Mouse (Mus musculus): ENCODE data around the gene Srrm3.

Srrm3 gene

GRCm38 (mm10) chr5:135905320-135906225 lies 98.9 kb downstream of the Srrm3 start:
- DNase-seq (ENCODE audit: low spot score), result no peak

GRCm38 (mm10) chr5:135906846-135907245 lies 100.2 kb downstream of the Srrm3 start:
- DNase-seq (ENCODE audit: low spot score), result no peak

DNA sequence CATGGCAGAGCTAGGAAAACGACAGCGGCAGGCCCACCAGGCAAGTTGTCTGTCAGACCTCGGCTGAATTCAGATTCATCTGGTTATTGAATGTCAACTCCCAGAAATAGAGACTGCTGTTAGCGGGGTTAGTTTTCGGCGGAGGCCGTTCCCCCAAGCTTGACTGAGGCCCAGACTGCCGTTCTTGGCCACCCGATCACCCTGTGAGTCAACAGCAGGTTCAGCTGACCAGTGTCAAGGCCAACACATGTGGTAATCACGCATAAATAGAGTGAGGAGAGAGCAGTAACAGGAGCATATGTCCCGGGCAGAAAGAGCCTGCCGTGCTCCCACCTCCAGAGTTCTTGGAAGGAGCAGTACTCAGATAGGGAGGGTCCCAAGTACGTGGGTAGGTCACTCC lies 100.6 kb downstream of the Srrm3 start:
- no peak for DNase-seq (ENCODE audit: low spot score)

GRCm38 (mm10) chr5:135908185-135908584 lies 101.5 kb downstream of the Srrm3 start:
- no peak for DNase-seq (ENCODE audit: low spot score)

DNA sequence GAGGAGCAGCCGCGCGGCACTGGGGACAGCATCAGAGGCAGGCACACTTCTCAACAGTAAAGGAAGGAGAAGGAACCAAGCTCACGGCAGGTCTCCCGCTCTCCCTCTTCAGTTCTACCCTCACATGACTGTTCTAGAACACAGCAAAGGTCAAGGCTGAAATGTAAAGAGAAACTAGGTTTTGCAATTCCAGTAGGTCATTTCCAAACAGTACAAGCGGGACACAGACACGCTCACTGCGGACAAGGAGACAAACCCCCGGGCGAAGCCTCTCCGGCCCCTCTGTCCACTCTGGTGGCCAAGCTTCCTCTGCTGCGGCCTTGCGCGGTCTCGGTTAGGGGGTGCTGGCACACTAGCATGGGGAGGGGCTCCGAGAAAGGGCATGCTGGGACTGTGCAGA lies 102.3 kb downstream of the Srrm3 start:
- DNase-seq (ENCODE audit: low spot score), result no peak

GRCm38 (mm10) chr5:135909646-135910045 lies 103.0 kb downstream of the Srrm3 start:
- no peak for DNase-seq (ENCODE audit: low spot score)

DNA sequence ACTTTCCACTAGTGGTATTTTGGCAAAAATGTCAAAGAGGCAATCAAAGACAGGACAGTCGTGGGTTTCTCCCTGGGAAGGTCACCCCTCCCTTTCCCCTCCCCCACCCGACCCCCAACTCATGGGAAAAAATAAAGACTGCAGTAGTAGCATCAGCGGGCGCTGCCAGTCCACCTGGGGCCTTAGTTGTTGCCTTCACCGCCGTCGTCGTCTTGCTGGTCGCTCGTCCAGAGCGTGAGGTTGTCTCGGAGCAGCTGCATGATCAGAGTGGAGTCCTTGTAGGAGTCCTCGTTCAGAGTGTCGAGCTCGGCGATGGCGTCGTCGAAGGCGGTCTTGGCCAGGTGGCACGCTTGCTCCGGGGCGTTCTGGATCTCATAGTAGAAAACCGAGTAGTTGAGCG lies 104.1 kb downstream of the Srrm3 start:
- no peak for DNase-seq (ENCODE audit: low spot score)

DNA sequence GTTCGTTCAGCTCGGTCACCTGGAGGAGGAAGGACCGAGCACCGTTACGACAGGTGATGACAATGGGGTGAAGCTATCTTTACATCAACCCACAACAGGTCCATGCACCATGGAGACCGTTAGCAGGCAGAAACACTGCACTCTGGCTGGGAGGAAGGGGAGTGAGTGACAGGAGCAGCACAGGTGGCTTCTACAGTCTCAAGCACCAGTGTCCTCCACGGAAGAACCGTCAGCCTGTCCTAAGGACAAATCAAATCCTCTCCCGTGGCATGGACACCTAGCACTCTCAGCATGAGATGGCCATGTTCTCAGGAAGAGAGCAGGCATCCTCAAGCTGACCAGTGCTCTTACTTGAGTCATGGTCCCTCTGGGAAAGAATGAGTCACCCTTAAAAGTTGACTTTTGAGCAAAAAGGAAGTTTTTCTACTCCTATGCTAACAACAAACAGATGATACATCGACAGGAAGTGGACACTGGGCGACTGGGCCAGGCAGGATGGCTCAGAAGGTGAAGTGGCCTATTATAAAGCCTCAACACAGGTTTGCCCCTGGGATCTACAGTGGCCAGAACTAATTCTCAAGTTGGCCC lies 105.0 kb downstream of the Srrm3 start:
- no peak for DNase-seq (ENCODE audit: low spot score)

- DNase-seq (ENCODE audit: low spot score), result no peak
Observed at GRCm38 (mm10) chr5:135913201-135913600, 106.5 kb downstream of the Srrm3 start.

DNA sequence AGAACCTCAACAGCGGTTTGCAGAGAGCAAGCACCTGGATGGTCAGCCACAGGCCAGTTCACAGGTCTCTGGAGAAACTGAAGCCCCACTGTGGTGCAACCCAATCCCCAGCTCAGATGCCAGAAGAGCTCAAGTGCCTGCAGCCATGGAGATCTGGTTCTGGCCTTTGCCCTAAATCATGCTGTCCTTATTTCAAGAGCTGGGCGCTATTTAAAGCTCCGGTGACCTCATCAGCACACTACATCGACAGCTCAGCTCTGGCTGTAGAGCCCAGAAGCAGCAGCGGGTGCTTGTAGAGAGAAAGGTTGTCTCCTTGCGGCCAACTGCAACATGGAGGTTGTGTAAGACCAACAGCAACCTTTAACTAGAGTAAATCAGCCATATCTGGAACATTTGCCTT lies 107.5 kb downstream of the Srrm3 start:
- DNase-seq (ENCODE audit: low spot score), result no peak

DNA sequence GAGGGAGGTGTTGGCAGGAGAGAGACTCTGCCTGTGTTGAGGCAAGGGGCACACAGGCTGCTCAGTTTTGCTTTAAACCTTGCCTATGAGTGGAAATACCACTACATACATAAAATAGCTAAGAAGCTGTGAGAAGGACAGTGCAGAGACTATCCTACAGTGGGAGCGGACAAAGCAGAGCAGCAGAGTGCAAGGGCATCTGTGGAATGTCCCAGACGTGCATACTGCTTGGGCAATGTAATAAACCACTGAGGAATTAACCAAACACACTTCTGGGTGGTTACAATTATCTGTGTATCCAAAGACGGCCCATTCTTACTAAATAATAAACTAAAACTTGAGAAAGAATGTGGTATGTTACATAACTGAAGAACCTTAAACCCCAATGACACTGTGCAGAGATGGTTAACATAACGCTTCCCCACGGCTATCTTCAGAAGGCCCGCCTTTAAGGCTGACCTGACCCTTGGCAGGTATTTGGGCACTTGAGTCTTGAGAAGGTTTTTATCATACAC lies 109.4 kb downstream of the Srrm3 start:
- DNase-seq (ENCODE audit: low spot score), result no peak

GRCm38 (mm10) chr5:135916601-135917000 lies 109.9 kb downstream of the Srrm3 start:
- no peak for DNase-seq (ENCODE audit: low spot score)

DNA sequence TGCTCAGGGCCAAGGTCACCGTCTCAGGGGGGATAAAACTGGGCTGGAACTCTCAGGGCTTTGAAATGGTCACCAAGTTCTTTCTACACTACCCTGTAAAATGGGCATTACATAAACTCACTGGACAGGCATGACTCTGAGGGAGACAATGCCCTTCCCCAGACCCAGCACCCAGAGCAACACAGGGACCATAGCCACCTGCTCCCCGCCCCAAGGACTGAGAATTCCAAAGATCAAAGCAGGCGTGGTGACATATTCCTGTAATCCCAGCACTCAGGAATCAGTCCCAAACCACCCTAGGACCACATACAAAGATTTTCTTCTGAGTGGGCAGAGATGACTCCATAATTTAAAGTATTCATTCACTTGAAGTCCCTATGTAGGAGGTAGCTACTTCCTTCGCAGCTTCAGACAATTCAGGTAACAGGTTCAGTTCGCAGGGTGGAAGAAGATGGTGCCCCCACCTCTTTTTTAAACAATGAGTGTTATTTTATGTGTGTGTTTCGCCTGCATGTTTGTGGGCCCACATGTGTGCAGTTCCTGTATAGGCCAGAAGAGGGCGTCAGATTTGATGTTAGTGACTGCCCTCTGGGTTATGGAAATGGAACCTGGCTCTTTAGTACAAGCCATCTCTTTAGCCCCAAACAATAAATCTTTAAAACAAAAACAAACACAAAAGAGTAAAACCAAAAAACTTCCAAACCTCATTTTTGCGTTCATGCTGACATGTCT lies 110.8 kb downstream of the Srrm3 start:
- DNase-seq (ENCODE audit: low spot score), result no peak

DNA sequence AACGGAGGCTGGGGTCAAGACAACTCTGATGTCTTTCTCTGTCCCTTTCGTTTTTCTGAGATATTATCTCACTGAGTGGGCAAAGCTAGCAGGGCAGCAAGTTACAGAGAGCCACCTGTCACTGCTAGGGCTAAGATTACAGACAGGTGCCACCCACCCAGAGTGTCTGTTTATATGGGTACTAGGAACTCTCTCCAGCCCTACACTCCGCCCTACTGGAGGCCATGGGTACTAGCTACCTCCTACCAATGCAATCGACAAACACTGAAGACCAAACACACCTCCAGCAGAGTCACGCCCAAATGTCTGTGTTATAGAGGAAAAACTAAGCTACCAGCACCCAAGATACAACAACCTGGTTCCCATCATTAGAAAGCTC lies 111.4 kb downstream of the Srrm3 start:
- no peak for DNase-seq (ENCODE audit: low spot score)

- DNase-seq (ENCODE audit: low spot score), result no peak
Observed at GRCm38 (mm10) chr5:135918593-135918992, 111.9 kb downstream of the Srrm3 start.

- no peak for DNase-seq (ENCODE audit: low spot score)
Observed at GRCm38 (mm10) chr5:135919902-135920301, 113.2 kb downstream of the Srrm3 start.

DNA sequence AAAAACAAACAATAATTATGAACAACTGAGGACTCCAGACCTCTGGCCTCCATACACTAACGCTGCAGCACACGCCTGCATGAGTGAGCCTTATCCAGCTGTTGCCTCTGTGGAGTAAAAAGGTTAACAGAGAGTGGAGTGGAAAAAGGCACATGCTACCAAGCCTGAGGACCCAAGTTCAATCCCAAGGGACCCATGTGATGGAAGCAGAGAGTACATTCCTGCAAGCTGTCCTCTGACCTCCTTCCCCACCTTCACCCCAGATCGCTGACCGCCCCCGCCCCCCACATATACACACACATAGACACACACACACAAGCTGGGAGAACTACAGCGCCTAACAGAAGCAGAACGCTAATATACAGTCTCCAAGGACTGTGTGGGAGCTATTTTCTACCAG lies 117.2 kb downstream of the Srrm3 start:
- DNase-seq (ENCODE audit: low spot score), result no peak

All from spleen, adult 12 weeks (tissue).